8 mouse cellular contexts compared by ENCODE assay signal in genomic region chr7:126777476-126777875, GRCm38 (mm10). TPM values are rescaled to one million over a fixed set of nuclear protein-coding genes. Genes with fewer than 3 reads are reported as not detected.
DNase-seq lines count a peak whose midpoint lies in the region; ATAC-seq and TF ChIP-seq lines count a peak whose summit lies in the region.

No protein-coding gene starts in this region.

- peaks cover 7 to 24% of the 10 kb centered on the region in 2 experiments for H3K4me1 ChIP-seq in MEL (ENCODE audit: control insufficient read depth in 1 of 2, insufficient read depth in 2 of 2, low read length in 2 of 2)
- H3K4me1 ChIP-seq in forebrain, embryonic 11.5 days (replicated peaks; ENCODE audit: control insufficient read depth, insufficient read depth, low read length) = peaks cover 24% of the 10 kb centered on the region
- H3K4me1 ChIP-seq in kidney, adult 2 months (ENCODE audit: control insufficient read depth, insufficient read depth, low read length) = peaks cover 22% of the 10 kb centered on the region; the same call in 1 of the 2 replicates
- H3K4me1 ChIP-seq in midbrain, embryonic 16.5 days (ENCODE audit: control insufficient read depth, insufficient read depth, low read length) = peaks cover 32% of the 10 kb centered on the region

- no peak overlapping the region for H3K27ac ChIP-seq in MEL (ENCODE audit: control insufficient read depth, low read depth, low read length)
- H3K27ac ChIP-seq in forebrain, embryonic 11.5 days (ENCODE audit: low read depth, low read length) = no peak overlapping the region
- H3K27ac ChIP-seq in kidney, adult 2 months (ENCODE audit: insufficient read depth, low read depth, low read length) = peak overlapping the region; percentile 73
- peak overlapping the region; percentile 91 for H3K27ac ChIP-seq in midbrain, embryonic 16.5 days (ENCODE audit: low read length)

- no peaks in the 10 kb centered on the region for H3K27me3 ChIP-seq in MEL (ENCODE audit: control insufficient read depth in 1 of 2, insufficient read depth in 2 of 2, low read length in 2 of 2)
- H3K27me3 ChIP-seq in forebrain, embryonic 11.5 days (ENCODE audit: control insufficient read depth, insufficient read depth, low read length) = no peaks in the 10 kb centered on the region
- H3K27me3 ChIP-seq in kidney, adult 2 months (replicated peaks; ENCODE audit: control insufficient read depth, insufficient read depth, low read length) = no peaks in the 10 kb centered on the region
- no peaks in the 10 kb centered on the region for H3K27me3 ChIP-seq in midbrain, embryonic 16.5 days (ENCODE audit: control insufficient read depth, insufficient read depth, low read depth, low read length)

- peak; percentile 36 for DNase-seq in gastrocnemius, adult 18-20 months (ENCODE audit: low spot score)
- DNase-seq in gastrocnemius, postnatal 4 days (ENCODE audit: low spot score in 2 of 2) = no peak
- DNase-seq in MEL (ENCODE audit: low read depth, low spot score) = no peak
- DNase-seq in forebrain, embryonic 11.5 days (ENCODE audit: low spot score) = no peak
- peak; percentile 65 for DNase-seq in kidney, adult 2 months
- no peak for DNase-seq in layer of hippocampus, adult 18-20 months (ENCODE audit: low spot score in 2 of 2)
- DNase-seq in retina, embryonic 14.5 days (ENCODE audit: low spot score) = no peak

- no peaks in the 10 kb centered on the region; the same call in 1 of the 2 replicates for H3K79me2 ChIP-seq in MEL (ENCODE audit: control insufficient read depth, insufficient read depth, low read length, poor library complexity)

- no peak for TF ChIP-seq CTCF in MEL (IDR thresholded peaks at IDR 0.05 in 2 of 3, conservative IDR thresholded peaks at IDR 0.05 in 1 of 3; ENCODE audit: control insufficient read depth in 1 of 3, insufficient read depth in 1 of 3, low read depth in 2 of 3, low read length in 3 of 3, poor library complexity in 1 of 3, severe bottlenecking in 1 of 3)
- TF ChIP-seq CTCF in kidney, adult 2 months (conservative IDR thresholded peaks at IDR 0.05; ENCODE audit: insufficient read depth, insufficient read length, low read depth, low read length) = no peak

- H3K4me2 ChIP-seq in forebrain, embryonic 11.5 days (ENCODE audit: low read depth, low read length, severe bottlenecking) = peak overlapping the region; percentile 97
- H3K4me2 ChIP-seq in midbrain, embryonic 16.5 days (ENCODE audit: low read length) = peak overlapping the region; percentile 95

- peak overlapping the region; percentile 61 for H3K9ac ChIP-seq in MEL (ENCODE audit: control insufficient read depth, low read depth, low read length, poor library complexity, severe bottlenecking)
- H3K9ac ChIP-seq in forebrain, embryonic 11.5 days (ENCODE audit: low read length) = peak overlapping the region; percentile 80
- H3K9ac ChIP-seq in midbrain, embryonic 16.5 days (ENCODE audit: low read depth, low read length) = peak overlapping the region; percentile 96

- no peak for ATAC-seq in forebrain, embryonic 11.5 days (replicated peaks; ENCODE audit: low FRiP score)
- ATAC-seq in midbrain, embryonic 16.5 days = no peak; the same call in 1 of the 2 replicates

- 56% methylated on average over 10 of the region's 10 CpGs for WGBS in forebrain, embryonic 11.5 days
- 16% methylated on average over 10 of the region's 10 CpGs for WGBS in kidney, adult 2 months
- WGBS in midbrain, embryonic 16.5 days = 37% methylated on average over 10 of the region's 10 CpGs

- H3K4me3 ChIP-seq in MEL (ENCODE audit: control insufficient read depth in 1 of 2, insufficient read depth in 1 of 2, low read depth in 2 of 2, low read length in 2 of 2) = peak overlapping the region; percentile 45 to 54; a peak in 3 of 4 replicates
- peak overlapping the region; percentile 67 for H3K4me3 ChIP-seq in forebrain, embryonic 11.5 days (ENCODE audit: low read depth, low read length)
- H3K4me3 ChIP-seq in kidney, adult 2 months (ENCODE audit: insufficient read depth, low read depth, low read length) = peak overlapping the region; percentile 68
- peak overlapping the region; percentile 90 for H3K4me3 ChIP-seq in midbrain, embryonic 16.5 days (ENCODE audit: low read depth, low read length)

- no peak for TF ChIP-seq EP300 in MEL (IDR thresholded peaks at IDR 0.05; ENCODE audit: low read depth in 1 of 2, low read length in 2 of 2)

- no peak for TF ChIP-seq RAD21 in MEL (IDR thresholded peaks at IDR 0.05; ENCODE audit: low read depth, low read length)

- peaks cover 0 to 12% of the 10 kb centered on the region in 2 experiments; a peak in 2 of 4 replicates for H3K36me3 ChIP-seq in MEL (ENCODE audit: control insufficient read depth in 1 of 2, insufficient read depth in 2 of 2, low read length in 2 of 2)
- H3K36me3 ChIP-seq in forebrain, embryonic 11.5 days (ENCODE audit: control insufficient read depth, insufficient read depth, low read length) = no peaks in the 10 kb centered on the region
- no peaks in the 10 kb centered on the region; the same call in 1 of the 2 replicates for H3K36me3 ChIP-seq in kidney, adult 2 months (ENCODE audit: control insufficient read depth, insufficient read depth, low read length)
- no peaks in the 10 kb centered on the region for H3K36me3 ChIP-seq in midbrain, embryonic 16.5 days (ENCODE audit: control insufficient read depth, insufficient read depth, low read length)

- TF ChIP-seq POLR2A in MEL (IDR thresholded peaks at IDR 0.05; ENCODE audit: control insufficient read depth in 1 of 2, insufficient read depth in 1 of 2, low read depth in 1 of 2, low read length in 2 of 2, poor library complexity in 1 of 2) = no peak
- TF ChIP-seq POLR2A in kidney, adult 2 months (IDR thresholded peaks at IDR 0.05; ENCODE audit: low read depth, low read length) = no peak

- H3K9me3 ChIP-seq in MEL (replicated peaks; ENCODE audit: insufficient read depth, low read length) = no peaks in the 10 kb centered on the region
- no peaks in the 10 kb centered on the region for H3K9me3 ChIP-seq in forebrain, embryonic 11.5 days (ENCODE audit: control insufficient read depth, low read length)
- no peaks in the 10 kb centered on the region for H3K9me3 ChIP-seq in midbrain, embryonic 16.5 days (replicated peaks; ENCODE audit: control insufficient read depth, low read length, poor library complexity, severe bottlenecking)

RNA-seq across cellular contexts. Expression of gene Ypel3, which starts 0.7 kb away (rescaled TPM):
- total RNA-seq in gastrocnemius, adult 18-20 months (2021) = 100 to 1,000 TPM in 1 of 2 experiments, 10 to 100 TPM in 1; 84.9 to 101 TPM
- 10 to 100 TPM; 61.7 to 82.5 TPM for total RNA-seq in gastrocnemius, postnatal 4 days (2021)
- total RNA-seq in MEL (2012; rRNA removed) = 2.1 and 2.7 TPM in 2 replicates
- polyA plus RNA-seq in MEL (2012; ENCODE audit: insufficient read depth in 1 of 2, insufficient read length in 2 of 2, low read depth in 1 of 2, low replicate concordance in 2 of 2, missing spikeins in 1 of 2) = 10 to 100 TPM in 1 of 2 experiments, not detected in 1; 12.6 TPM
- 63.9 and 80.5 TPM in 2 replicates for polyA plus RNA-seq in forebrain, embryonic 11.5 days (2014; fragmentation: Nextera tagmentation; extraction: Ambion mirVana)
- 290 and 371 TPM in 2 replicates for polyA plus RNA-seq in kidney, adult 2 months (2012; rRNA removed)
- 162 and 191 TPM in 2 replicates for polyA plus RNA-seq in midbrain, embryonic 16.5 days (2015; fragmentation: Nextera tagmentation; extraction: Ambion mirVana)
- 100 to 1,000 TPM; 286 to 300 TPM for total RNA-seq in layer of hippocampus, adult 18-20 months (2021)

RNA-seq across cellular contexts. Expression of gene Tbx6, which starts 3.8 kb away (rescaled TPM):
- under 1 TPM; 0.52 to 0.59 TPM for total RNA-seq in gastrocnemius, adult 18-20 months (2021)
- total RNA-seq in gastrocnemius, postnatal 4 days (2021) = 1 to 10 TPM in 1 of 2 experiments, under 1 TPM in 1; 0.44 to 1.1 TPM
- 0.12 and 0.13 TPM in 2 replicates for total RNA-seq in MEL (2012; rRNA removed)
- polyA plus RNA-seq in MEL (2012; ENCODE audit: insufficient read depth in 1 of 2, insufficient read length in 2 of 2, low read depth in 1 of 2, low replicate concordance in 2 of 2, missing spikeins in 1 of 2) = under 1 TPM in 1 of 2 experiments, not detected in 1; 0.15 TPM
- 0.28 and 0.61 TPM in 2 replicates for polyA plus RNA-seq in forebrain, embryonic 11.5 days (2014; fragmentation: Nextera tagmentation; extraction: Ambion mirVana)
- polyA plus RNA-seq in kidney, adult 2 months (2012; rRNA removed) = 2.1 and 2.2 TPM in 2 replicates
- 0.51 and 0.64 TPM in 2 replicates for polyA plus RNA-seq in midbrain, embryonic 16.5 days (2015; fragmentation: Nextera tagmentation; extraction: Ambion mirVana)
- under 1 TPM; 0.56 to 0.64 TPM for total RNA-seq in layer of hippocampus, adult 18-20 months (2021)

RNA-seq across cellular contexts. Expression of gene Gdpd3, which starts 11.3 kb away (rescaled TPM):
- under 1 TPM in 1 of 2 experiments, not detected in 1; 0.46 TPM for total RNA-seq in gastrocnemius, adult 18-20 months (2021)
- total RNA-seq in gastrocnemius, postnatal 4 days (2021) = 1 to 10 TPM; 4.8 to 5.1 TPM
- total RNA-seq in MEL (2012; rRNA removed) = 12.6 and 12.7 TPM in 2 replicates
- 10 to 100 TPM in 1 of 2 experiments, not detected in 1; 13.0 TPM for polyA plus RNA-seq in MEL (2012; ENCODE audit: insufficient read depth in 1 of 2, insufficient read length in 2 of 2, low read depth in 1 of 2, low replicate concordance in 2 of 2, missing spikeins in 1 of 2)
- polyA plus RNA-seq in forebrain, embryonic 11.5 days (2014; fragmentation: Nextera tagmentation; extraction: Ambion mirVana) = 1.5 and 1.9 TPM in 2 replicates
- 58.2 and 61.4 TPM in 2 replicates for polyA plus RNA-seq in kidney, adult 2 months (2012; rRNA removed)
- polyA plus RNA-seq in midbrain, embryonic 16.5 days (2015; fragmentation: Nextera tagmentation; extraction: Ambion mirVana) = 0.95 and 1.5 TPM in 2 replicates
- total RNA-seq in layer of hippocampus, adult 18-20 months (2021) = 1 to 10 TPM; 2.2 to 4.6 TPM

RNA-seq across cellular contexts. Expression of gene Ppp4c, which starts 14.8 kb away (rescaled TPM):
- 10 to 100 TPM; 20.5 TPM for total RNA-seq in gastrocnemius, adult 18-20 months (2021)
- 10 to 100 TPM; 74.6 to 74.7 TPM for total RNA-seq in gastrocnemius, postnatal 4 days (2021)
- 255 and 257 TPM in 2 replicates for total RNA-seq in MEL (2012; rRNA removed)
- 100 to 1,000 TPM; 265 to 540 TPM for polyA plus RNA-seq in MEL (2012; ENCODE audit: insufficient read depth in 1 of 2, insufficient read length in 2 of 2, low read depth in 1 of 2, low replicate concordance in 2 of 2, missing spikeins in 1 of 2)
- polyA plus RNA-seq in forebrain, embryonic 11.5 days (2014; fragmentation: Nextera tagmentation; extraction: Ambion mirVana) = 348 and 392 TPM in 2 replicates
- 135 and 145 TPM in 2 replicates for polyA plus RNA-seq in kidney, adult 2 months (2012; rRNA removed)
- 155 and 182 TPM in 2 replicates for polyA plus RNA-seq in midbrain, embryonic 16.5 days (2015; fragmentation: Nextera tagmentation; extraction: Ambion mirVana)
- 10 to 100 TPM; 48.9 to 54.5 TPM for total RNA-seq in layer of hippocampus, adult 18-20 months (2021)

RNA-seq across cellular contexts. Expression of gene Mapk3, which starts 18.1 kb away (rescaled TPM):
- total RNA-seq in gastrocnemius, adult 18-20 months (2021) = 10 to 100 TPM; 16.2 to 20.7 TPM
- total RNA-seq in gastrocnemius, postnatal 4 days (2021) = 10 to 100 TPM; 65.0 to 66.7 TPM
- 5.2 and 7.1 TPM in 2 replicates for total RNA-seq in MEL (2012; rRNA removed)
- polyA plus RNA-seq in MEL (2012; ENCODE audit: insufficient read depth in 1 of 2, insufficient read length in 2 of 2, low read depth in 1 of 2, low replicate concordance in 2 of 2, missing spikeins in 1 of 2) = 10 to 100 TPM in 1 of 2 experiments, not detected in 1; 45.1 TPM
- polyA plus RNA-seq in forebrain, embryonic 11.5 days (2014; fragmentation: Nextera tagmentation; extraction: Ambion mirVana) = 40.1 and 50.6 TPM in 2 replicates
- 210 and 216 TPM in 2 replicates for polyA plus RNA-seq in kidney, adult 2 months (2012; rRNA removed)
- polyA plus RNA-seq in midbrain, embryonic 16.5 days (2015; fragmentation: Nextera tagmentation; extraction: Ambion mirVana) = 111 and 112 TPM in 2 replicates
- 100 to 1,000 TPM; 174 to 194 TPM for total RNA-seq in layer of hippocampus, adult 18-20 months (2021)

Comparison
In these comparisons a context has a peak if more than half of its experiments do, and no peak if none do; other contexts are left out.
1. DNase-seq: peak in gastrocnemius, adult 18-20 months (single experiment) and kidney, adult 2 months (single experiment); none in gastrocnemius, postnatal 4 days (0 of 2), MEL (single experiment), forebrain, embryonic 11.5 days (single experiment), layer of hippocampus, adult 18-20 months (0 of 2) and retina, embryonic 14.5 days (single experiment).
2. H3K27ac ChIP-seq: peak in kidney, adult 2 months (single experiment) and midbrain, embryonic 16.5 days (single experiment); none in MEL (single experiment) and forebrain, embryonic 11.5 days (single experiment).
3. RNA of gene Ypel3, which starts 0.7 kb away (total RNA-seq): 286 to 300 TPM in layer of hippocampus, adult 18-20 months, 84.9 to 101 TPM in gastrocnemius, adult 18-20 months and 61.7 to 82.5 TPM in gastrocnemius, postnatal 4 days; 2.1 to 2.7 TPM in MEL; every median in the first group is over 10 times any median in the second.
4. Peak in every context shown above with its lines, with median percentiles within 50 percentile points of each other: H3K4me3 ChIP-seq and H3K9ac ChIP-seq.